Comparison of ENCODE assay signal across 15 mouse cellular contexts in the genomic region with DNA sequence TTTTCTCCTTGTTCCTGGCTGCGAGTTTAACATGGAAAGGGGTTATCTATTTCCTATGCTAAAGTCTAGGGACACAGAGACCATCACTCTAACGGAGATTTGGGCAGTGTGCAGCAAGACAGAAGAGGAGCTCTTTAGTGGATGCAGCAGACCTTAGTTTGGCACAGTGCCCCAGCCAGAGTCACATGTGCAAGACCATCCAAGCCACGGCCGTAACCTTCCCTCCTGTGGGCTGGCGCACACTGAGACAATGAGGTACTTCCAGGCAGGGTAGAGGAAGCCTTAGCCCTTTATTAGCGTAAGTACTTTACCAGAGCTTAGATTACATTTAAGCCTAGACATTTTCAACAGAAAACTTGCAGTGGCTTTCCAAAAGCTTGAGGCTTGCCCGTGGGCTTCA.
DNase-seq lines count a peak whose midpoint lies in the region; ATAC-seq lines count a peak whose summit lies in the region.
"Had no signal": no experiment of that assay in that cellular context is flagged by ENCODE, and none has a peak within 500 bp of the region (broad histone marks: within the 10 kb centered on the region; RNA-seq: fewer than 3 reads in every experiment).

No protein-coding gene starts in this region.

- no peak overlapping the region for H3K9ac ChIP-seq in heart, embryonic 11.5 days (ENCODE audit: low read depth, low read length)
- H3K9ac ChIP-seq in embryonic facial prominence, embryonic 14.5 days (ENCODE audit: low read depth, low read length), result no peak overlapping the region
- no peak overlapping the region for H3K9ac ChIP-seq in hindbrain, embryonic 16.5 days (ENCODE audit: low read depth, low read length)
- H3K9ac ChIP-seq: forebrain, embryonic 13.5 days had no signal

- no peak overlapping the region for H3K27ac ChIP-seq in heart, embryonic 11.5 days (ENCODE audit: low read depth, low read length)
- H3K27ac ChIP-seq in embryonic facial prominence, embryonic 14.5 days (replicated peaks; ENCODE audit: low read depth, low read length), result no peak overlapping the region
- no peak overlapping the region for H3K27ac ChIP-seq in hindbrain, embryonic 16.5 days (ENCODE audit: low read depth, low read length)
- H3K27ac ChIP-seq: forebrain, embryonic 13.5 days had no signal

- no peaks in the 10 kb centered on the region for H3K9me3 ChIP-seq in heart, embryonic 11.5 days (replicated peaks; ENCODE audit: control insufficient read depth, low read length)
- H3K9me3 ChIP-seq in embryonic facial prominence, embryonic 14.5 days (ENCODE audit: control insufficient read depth, low read length), result no peaks in the 10 kb centered on the region
- no peaks in the 10 kb centered on the region for H3K9me3 ChIP-seq in hindbrain, embryonic 16.5 days (ENCODE audit: control insufficient read depth, low read length)
- H3K9me3 ChIP-seq: forebrain, embryonic 13.5 days had no signal

- H3K4me1 ChIP-seq in heart, embryonic 11.5 days (ENCODE audit: control insufficient read depth, insufficient read depth, low read length), result no peaks in the 10 kb centered on the region
- peaks cover 11% of the 10 kb centered on the region for H3K4me1 ChIP-seq in embryonic facial prominence, embryonic 14.5 days (ENCODE audit: control insufficient read depth, insufficient read depth, low read length)
- no peaks in the 10 kb centered on the region for H3K4me1 ChIP-seq in hindbrain, embryonic 16.5 days (ENCODE audit: control insufficient read depth, insufficient read depth, low read depth, low read length)
- H3K4me1 ChIP-seq: forebrain, embryonic 13.5 days had no signal

- intact Hi-C loops in heart, postnatal 25 days (cut with DNase I), result no loop called here

- no peak for ATAC-seq in heart, embryonic 11.5 days (replicated peaks; ENCODE audit: insufficient number of reproducible peaks, low FRiP score, low TSS enrichment)
- peak; percentile 72; the same call in 1 of the 2 replicates for ATAC-seq in embryonic facial prominence, embryonic 14.5 days (ENCODE audit: low read depth)
- no peak for ATAC-seq in hindbrain, embryonic 16.5 days
- ATAC-seq: forebrain, embryonic 13.5 days had no signal

- no peak overlapping the region for H3K4me3 ChIP-seq in heart, embryonic 11.5 days (ENCODE audit: low read depth, low read length)
- no peak overlapping the region for H3K4me3 ChIP-seq in embryonic facial prominence, embryonic 14.5 days (ENCODE audit: low read depth, low read length)
- H3K4me3 ChIP-seq in hindbrain, embryonic 16.5 days (ENCODE audit: low read length), result no peak overlapping the region
- H3K4me3 ChIP-seq: forebrain, embryonic 13.5 days had no signal

- DNase-seq in heart, adult 18-20 months, result peak; percentile 39 to 63
- DNase-seq in embryonic facial prominence, embryonic 14.5 days (ENCODE audit: low spot score), result peak; percentile 52
- peak; percentile 15 to 37 for DNase-seq in gastrocnemius, adult 8-10 months (ENCODE audit: low spot score in 2 of 2)
- DNase-seq in heart, postnatal 25 days (ENCODE audit: low spot score), result peak; percentile 27
- no peak for DNase-seq in layer of hippocampus, adult 11-12 months (ENCODE audit: low spot score)
- DNase-seq in left cerebral cortex, adult 11 months (ENCODE audit: low spot score), result no peak
- DNase-seq: adrenal gland, postnatal 25 days; kidney, adult 9 months; kidney, postnatal 4 days; lung, adult 2 months; midbrain, embryonic 14.5 days had no signal

- H3K27me3 ChIP-seq in heart, embryonic 11.5 days (ENCODE audit: control insufficient read depth, insufficient read depth, low read length), result no peaks in the 10 kb centered on the region
- 0 out of 2 replicates have a peak, but pooled peaks cover 3% of the 10 kb centered on the region for H3K27me3 ChIP-seq in embryonic facial prominence, embryonic 14.5 days (replicated peaks; ENCODE audit: control insufficient read depth, insufficient read depth, low read length)
- H3K27me3 ChIP-seq in hindbrain, embryonic 16.5 days (replicated peaks; ENCODE audit: control insufficient read depth, insufficient read depth, low read length), result no peaks in the 10 kb centered on the region
- H3K27me3 ChIP-seq: forebrain, embryonic 13.5 days had no signal

- no peak overlapping the region for H3K4me2 ChIP-seq in heart, embryonic 11.5 days
- no peak overlapping the region for H3K4me2 ChIP-seq in embryonic facial prominence, embryonic 14.5 days (ENCODE audit: low read depth, low read length)
- H3K4me2 ChIP-seq in hindbrain, embryonic 16.5 days (ENCODE audit: low read length), result no peak overlapping the region
- H3K4me2 ChIP-seq: forebrain, embryonic 13.5 days had no signal

- H3K36me3 ChIP-seq in heart, embryonic 11.5 days (ENCODE audit: control insufficient read depth, insufficient read depth, low read length), result no peaks in the 10 kb centered on the region
- no peaks in the 10 kb centered on the region for H3K36me3 ChIP-seq in embryonic facial prominence, embryonic 14.5 days (ENCODE audit: control insufficient read depth, insufficient read depth, low read length)
- no peaks in the 10 kb centered on the region for H3K36me3 ChIP-seq in hindbrain, embryonic 16.5 days (ENCODE audit: control insufficient read depth, insufficient read depth, low read length)
- H3K36me3 ChIP-seq: G1E had no signal

- 80% methylated on average over 7 of the region's 7 CpGs for WGBS in heart, embryonic 11.5 days (ENCODE audit: insufficient replicate concordance)
- WGBS in embryonic facial prominence, embryonic 14.5 days, result 61% methylated on average over 7 of the region's 7 CpGs
- WGBS in hindbrain, embryonic 16.5 days, result 72% methylated on average over 7 of the region's 7 CpGs

Comparison
In these comparisons a context has a peak if more than half of its experiments do, and no peak if none do; other contexts are left out.
1. DNase-seq: peak in heart, adult 18-20 months (2 of 2), embryonic facial prominence, embryonic 14.5 days (single experiment), gastrocnemius, adult 8-10 months (2 of 2) and heart, postnatal 25 days (single experiment); none in layer of hippocampus, adult 11-12 months (single experiment) and left cerebral cortex, adult 11 months (single experiment).